9 mouse cellular contexts compared by ENCODE assay signal in the genomic region with DNA sequence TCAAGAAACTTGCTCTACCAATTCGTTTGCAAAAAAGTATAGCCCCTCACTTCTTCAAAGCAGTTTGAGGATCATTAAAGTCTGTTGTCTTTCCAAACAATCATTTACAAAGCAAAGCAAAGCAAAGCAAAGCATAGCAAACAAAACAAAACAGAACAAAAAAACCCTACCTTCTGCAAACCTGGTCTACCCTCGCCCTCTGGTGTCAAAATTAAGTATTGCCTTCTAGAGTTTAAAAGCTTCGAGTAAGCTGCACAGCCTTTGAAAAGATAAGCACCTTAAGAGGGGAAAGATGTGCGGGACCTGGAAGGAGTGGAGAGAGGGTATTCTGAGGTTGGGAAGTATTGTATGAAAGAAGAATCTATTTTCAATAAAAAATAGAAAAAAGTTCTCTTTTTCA. TPM values are rescaled to one million over a fixed set of nuclear protein-coding genes. Genes with fewer than 3 reads are reported as not detected.
A peak's percentile ranks its signal among the peaks of the same experiment; 100 is the strongest.
DNase-seq lines count a peak whose midpoint lies in the region; ATAC-seq and TF ChIP-seq lines count a peak whose summit lies in the region.
"Had no signal": no experiment of that assay in that cellular context is flagged by ENCODE, and none has a peak within 500 bp of the region (broad histone marks: within the 10 kb centered on the region; RNA-seq: fewer than 3 reads in every experiment).

No protein-coding gene starts in this region.

- WGBS in hindbrain, embryonic 11.5 days: 18% methylated on average over 4 of the region's 4 CpGs
- 25% methylated on average over 4 of the region's 4 CpGs for WGBS in hindbrain, embryonic 12.5 days
- 20% methylated on average over 4 of the region's 4 CpGs for WGBS in midbrain, postnatal 0 days
- WGBS in midbrain, embryonic 16.5 days: 18% methylated on average over 4 of the region's 4 CpGs
- whole genome bisulfite sequencing in forebrain, embryonic 13.5 days: 22% methylated on average over 4 of the region's 4 CpGs

- no peaks in the 10 kb centered on the region for H3K36me3 ChIP-seq in hindbrain, embryonic 11.5 days (ENCODE audit: control insufficient read depth, insufficient read depth, low read length)
- no peaks in the 10 kb centered on the region for H3K36me3 ChIP-seq in hindbrain, embryonic 12.5 days
- no peaks in the 10 kb centered on the region for H3K36me3 ChIP-seq in midbrain, postnatal 0 days (ENCODE audit: insufficient read depth, low read length)
- H3K36me3 ChIP-seq in midbrain, embryonic 16.5 days (ENCODE audit: control insufficient read depth, insufficient read depth, low read length): no peaks in the 10 kb centered on the region
- no peaks in the 10 kb centered on the region for H3K36me3 ChIP-seq in forebrain, embryonic 13.5 days (ENCODE audit: poor library complexity, severe bottlenecking)
- H3K36me3 ChIP-seq: neural tube, embryonic 12.5 days had no signal

- no peak for ATAC-seq in hindbrain, embryonic 11.5 days (ENCODE audit: low FRiP score)
- ATAC-seq in hindbrain, embryonic 12.5 days (ENCODE audit: low FRiP score): no peak
- no peak for ATAC-seq in midbrain, postnatal 0 days (ENCODE audit: low FRiP score)
- ATAC-seq in midbrain, embryonic 16.5 days: no peak
- ATAC-seq in activated CD4-positive, CD25-positive, alpha-beta regulatory T cell, adult 4 months: no peak
- ATAC-seq in forebrain, embryonic 13.5 days: no peak

- H3K27ac ChIP-seq in hindbrain, embryonic 11.5 days (ENCODE audit: low read depth, low read length): no peak overlapping the region
- no peak overlapping the region for H3K27ac ChIP-seq in hindbrain, embryonic 12.5 days
- no peak overlapping the region for H3K27ac ChIP-seq in midbrain, postnatal 0 days (ENCODE audit: low read depth, low read length)
- no peak overlapping the region for H3K27ac ChIP-seq in midbrain, embryonic 16.5 days (ENCODE audit: low read length)
- H3K27ac ChIP-seq in forebrain, embryonic 13.5 days: no peak overlapping the region
- H3K27ac ChIP-seq: neural tube, embryonic 12.5 days had no signal

- DNase-seq in hindbrain, embryonic 11.5 days (ENCODE audit: low spot score): peak; percentile 63
- peak; percentile 59 for DNase-seq in midbrain, postnatal 0 days (ENCODE audit: low spot score)
- peak; percentile 39 for DNase-seq in c-Kit-positive CD71-negative TER-119-negative erythroid progenitor cells, embryonic 14.5 days (ENCODE audit: low read depth)
- DNase-seq in retina, postnatal 7 days (ENCODE audit: low read depth, low spot score): peak; percentile 34

- H3K9me3 ChIP-seq in hindbrain, embryonic 11.5 days (ENCODE audit: control insufficient read depth, low read length): no peaks in the 10 kb centered on the region
- H3K9me3 ChIP-seq in hindbrain, embryonic 12.5 days (replicated peaks): no peaks in the 10 kb centered on the region
- H3K9me3 ChIP-seq in midbrain, postnatal 0 days (ENCODE audit: low read length): no peaks in the 10 kb centered on the region
- no peaks in the 10 kb centered on the region for H3K9me3 ChIP-seq in midbrain, embryonic 16.5 days (replicated peaks; ENCODE audit: control insufficient read depth, low read length, poor library complexity, severe bottlenecking)
- H3K9me3 ChIP-seq in forebrain, embryonic 13.5 days (replicated peaks): no peaks in the 10 kb centered on the region
- H3K9me3 ChIP-seq: neural tube, embryonic 12.5 days had no signal

- peak; percentile 73 for TF ChIP-seq CTCF in midbrain, postnatal 0 days (IDR thresholded peaks at IDR 0.05)

- no peak overlapping the region for H3K4me2 ChIP-seq in hindbrain, embryonic 11.5 days (replicated peaks; ENCODE audit: low read depth, low read length)
- H3K4me2 ChIP-seq in hindbrain, embryonic 12.5 days (replicated peaks): no peak overlapping the region
- no peak overlapping the region for H3K4me2 ChIP-seq in midbrain, postnatal 0 days (ENCODE audit: low read depth, low read length, poor library complexity, severe bottlenecking)
- H3K4me2 ChIP-seq in midbrain, embryonic 16.5 days (ENCODE audit: low read length): no peak overlapping the region
- no peak overlapping the region for H3K4me2 ChIP-seq in forebrain, embryonic 13.5 days
- H3K4me2 ChIP-seq: neural tube, embryonic 12.5 days had no signal

- H3K27me3 ChIP-seq in hindbrain, embryonic 11.5 days (ENCODE audit: control insufficient read depth, insufficient read depth, low read length): no peaks in the 10 kb centered on the region
- H3K27me3 ChIP-seq in hindbrain, embryonic 12.5 days: peaks cover 2% of the 10 kb centered on the region; the same call in 1 of the 2 replicates
- H3K27me3 ChIP-seq in midbrain, postnatal 0 days (ENCODE audit: insufficient read depth, low read length): no peaks in the 10 kb centered on the region
- no peaks in the 10 kb centered on the region for H3K27me3 ChIP-seq in midbrain, embryonic 16.5 days (ENCODE audit: control insufficient read depth, insufficient read depth, low read depth, low read length)
- 0 out of 2 replicates have a peak, but pooled peaks cover 1% of the 10 kb centered on the region for H3K27me3 ChIP-seq in forebrain, embryonic 13.5 days
- H3K27me3 ChIP-seq: neural tube, embryonic 12.5 days had no signal

- H3K4me1 ChIP-seq in hindbrain, embryonic 11.5 days (replicated peaks; ENCODE audit: control insufficient read depth, insufficient read depth, low read length): no peaks in the 10 kb centered on the region
- H3K4me1 ChIP-seq in hindbrain, embryonic 12.5 days: no peaks in the 10 kb centered on the region
- H3K4me1 ChIP-seq in midbrain, postnatal 0 days (ENCODE audit: insufficient read depth, low read length): no peaks in the 10 kb centered on the region
- H3K4me1 ChIP-seq in midbrain, embryonic 16.5 days (ENCODE audit: control insufficient read depth, insufficient read depth, low read length): no peaks in the 10 kb centered on the region
- no peaks in the 10 kb centered on the region for H3K4me1 ChIP-seq in forebrain, embryonic 13.5 days
- H3K4me1 ChIP-seq: neural tube, embryonic 12.5 days had no signal

- no peak overlapping the region for H3K4me3 ChIP-seq in hindbrain, embryonic 11.5 days (ENCODE audit: low read depth, low read length)
- H3K4me3 ChIP-seq in hindbrain, embryonic 12.5 days: no peak overlapping the region
- H3K4me3 ChIP-seq in midbrain, postnatal 0 days (ENCODE audit: low read depth, low read length): no peak overlapping the region
- H3K4me3 ChIP-seq in midbrain, embryonic 16.5 days (ENCODE audit: low read depth, low read length): no peak overlapping the region
- no peak overlapping the region for H3K4me3 ChIP-seq in forebrain, embryonic 13.5 days
- H3K4me3 ChIP-seq: neural tube, embryonic 12.5 days had no signal

- H3K9ac ChIP-seq in hindbrain, embryonic 11.5 days (ENCODE audit: low read depth, low read length): no peak overlapping the region
- H3K9ac ChIP-seq in hindbrain, embryonic 12.5 days: no peak overlapping the region
- H3K9ac ChIP-seq in midbrain, postnatal 0 days (replicated peaks; ENCODE audit: low read length, poor library complexity, severe bottlenecking): no peak overlapping the region
- H3K9ac ChIP-seq in midbrain, embryonic 16.5 days (ENCODE audit: low read depth, low read length): no peak overlapping the region
- H3K9ac ChIP-seq in forebrain, embryonic 13.5 days: no peak overlapping the region
- H3K9ac ChIP-seq: neural tube, embryonic 12.5 days had no signal

RNA-seq across cellular contexts. Expression of gene Spin4, which starts 14.4 kb away (rescaled TPM):
- 6.7 and 8.6 TPM in 2 replicates for polyA plus RNA-seq in hindbrain, embryonic 11.5 days (2014; fragmentation: Nextera tagmentation; extraction: Ambion mirVana)
- polyA plus RNA-seq in hindbrain, embryonic 12.5 days (2016; fragmentation: Nextera tagmentation; extraction: Ambion mirVana): 8.1 and 8.8 TPM in 2 replicates
- 3.7 and 5.5 TPM in 2 replicates for total RNA-seq in midbrain, postnatal 0 days (2014; rRNA removed)
- polyA plus RNA-seq in midbrain, postnatal 0 days (2015; fragmentation: Nextera tagmentation; extraction: Ambion mirVana): 2.7 and 3.0 TPM in 2 replicates
- polyA plus RNA-seq in midbrain, embryonic 16.5 days (2015; fragmentation: Nextera tagmentation; extraction: Ambion mirVana): 2.8 and 3.2 TPM in 2 replicates
- polyA plus RNA-seq in activated CD4-positive, CD25-positive, alpha-beta regulatory T cell, adult 4 months (2017; shearing (Covaris generic)): under 1 TPM in 1 of 2 experiments, not detected in 1; 0.10 TPM
- 6.5 and 7.1 TPM in 2 replicates for polyA plus RNA-seq in forebrain, embryonic 13.5 days (2015; fragmentation: Nextera tagmentation; extraction: Ambion mirVana)
